Mouse (Mus musculus) urinary bladder, postnatal 10 days (tissue): ENCODE data around the gene Chac1.

Source experiments
- DNase-seq: peaks from one replicate; pipeline ENCODE4 v3.0.0; 2022; ENCODE audit warnings: low spot score

Chac1 gene

GRCm38 (mm10) chr2:119377286-119377685 lies 26.3 kb downstream of the Chac1 start:
- no peak for DNase-seq

GRCm38 (mm10) chr2:119377826-119378225 lies 26.8 kb downstream of the Chac1 start:
- DNase-seq = no peak

GRCm38 (mm10) chr2:119379455-119379854 lies 28.4 kb downstream of the Chac1 start:
- DNase-seq = no peak

- no peak for DNase-seq
Measured at GRCm38 (mm10) chr2:119388266-119388665, 37.2 kb downstream of the Chac1 start.

- no peak for DNase-seq
Measured at GRCm38 (mm10) chr2:119389992-119390391, 39.0 kb downstream of the Chac1 start.

- no peak for DNase-seq
Measured at GRCm38 (mm10) chr2:119398252-119398651, 47.2 kb downstream of the Chac1 start.

GRCm38 (mm10) chr2:119398665-119399064 lies 47.6 kb downstream of the Chac1 start:
- no peak for DNase-seq

GRCm38 (mm10) chr2:119399313-119399712 lies 48.3 kb downstream of the Chac1 start:
- no peak for DNase-seq
